Mouse (Mus musculus): ENCODE measurements around the gene Cfap97d1.

GRCm38 (mm10) chr11:102040646-102041045 is 56.6 kb downstream of the Cfap97d1 start:
- TF ChIP-seq CTCF (IDR thresholded peaks at IDR 0.05; ENCODE audit: borderline replicate concordance, extremely low read depth, insufficient read depth, insufficient read length): no peak
- no peak for TF ChIP-seq POLR2A (IDR thresholded peaks at IDR 0.05; ENCODE audit: borderline replicate concordance, extremely low read depth, insufficient read depth, insufficient read length, poor library complexity, severe bottlenecking)
